Mouse (Mus musculus) induced T-regulatory cell, adult 2 months (primary cell): ENCODE data around the gene Syde1.
A peak's percentile ranks its signal among the peaks of the same experiment; 100 is the strongest.
"Not testable (repeated sequence)": the region's sequence is repeated elsewhere in the genome, so short reads cannot be mapped to it uniquely, and the experiment has no call there.

Source experiments
- DNase-seq: peaks from one replicate; pipeline ENCODE4 v3.0.0-alpha.2; 2012; ENCODE audit warnings: low read depth

Syde1 gene

DNA sequence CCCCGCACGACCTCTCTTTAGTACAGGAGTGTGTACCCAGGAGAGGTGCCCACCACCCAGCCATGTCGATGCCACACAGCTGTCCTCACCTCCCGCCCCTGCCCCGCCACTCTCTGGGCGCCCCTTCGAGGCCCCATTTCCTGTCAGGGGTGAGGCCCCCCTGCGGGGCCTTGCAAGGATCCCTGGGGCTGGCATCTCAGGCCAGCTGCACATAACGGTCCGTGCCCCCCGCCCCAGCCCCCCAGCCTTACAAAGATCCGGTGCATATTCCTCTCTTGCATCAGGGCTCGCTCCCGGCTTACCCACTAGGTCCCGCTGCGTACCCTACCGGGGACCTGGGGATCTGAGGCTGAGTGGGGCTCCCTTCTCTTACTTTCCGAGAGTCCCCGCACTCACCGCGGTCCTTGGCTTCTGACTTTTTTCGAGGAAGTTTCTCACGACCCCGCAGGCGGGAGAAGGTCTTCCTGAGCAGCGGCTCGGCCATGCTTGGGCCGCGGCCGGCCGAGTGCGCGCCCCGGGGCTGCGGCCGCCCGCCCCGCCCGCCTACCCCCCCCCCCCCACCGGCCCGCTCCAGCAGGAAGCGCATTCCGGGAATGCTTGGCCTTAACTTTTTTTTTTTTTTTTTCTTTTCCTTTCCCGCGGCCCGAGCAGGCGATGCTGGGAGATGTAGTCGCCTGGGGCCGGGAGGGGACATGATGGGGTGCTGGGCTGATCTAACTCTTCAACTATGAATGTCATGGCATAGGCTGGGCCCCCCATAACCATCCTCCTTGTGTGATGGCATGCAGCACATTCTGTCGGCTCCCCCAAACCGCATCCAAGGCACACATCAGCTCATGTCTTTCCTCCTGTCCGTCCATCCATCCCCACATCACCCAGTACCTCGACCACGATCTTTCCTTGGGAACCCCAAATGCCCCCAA, at the start of gene Syde1:
Gene Syde1, minus strand, starts transcription at position 559 of the 923 bp plus-strand sequence.
- DNase-seq, result peak; percentile 37

DNA sequence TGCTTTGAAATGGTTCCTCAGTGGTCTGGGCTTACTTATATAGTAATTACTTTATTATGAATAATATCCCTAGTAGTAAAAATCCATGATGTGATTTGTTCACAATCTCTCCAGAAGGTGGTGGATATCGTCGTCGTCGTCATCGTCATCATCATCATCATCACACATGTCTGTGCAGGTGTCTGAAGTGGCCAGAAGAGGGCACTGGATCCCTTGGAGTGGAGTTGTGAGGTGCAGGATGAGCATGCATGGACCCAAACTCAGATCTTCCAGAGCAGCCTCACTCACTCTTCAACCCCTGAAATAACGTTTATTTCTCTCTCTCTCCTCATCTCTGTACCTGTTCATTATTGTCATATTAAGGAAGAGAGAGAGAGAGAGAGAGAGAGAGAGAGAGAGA, 40.5 kb upstream of the Syde1 start:
- DNase-seq, result peak; percentile 34

DNA sequence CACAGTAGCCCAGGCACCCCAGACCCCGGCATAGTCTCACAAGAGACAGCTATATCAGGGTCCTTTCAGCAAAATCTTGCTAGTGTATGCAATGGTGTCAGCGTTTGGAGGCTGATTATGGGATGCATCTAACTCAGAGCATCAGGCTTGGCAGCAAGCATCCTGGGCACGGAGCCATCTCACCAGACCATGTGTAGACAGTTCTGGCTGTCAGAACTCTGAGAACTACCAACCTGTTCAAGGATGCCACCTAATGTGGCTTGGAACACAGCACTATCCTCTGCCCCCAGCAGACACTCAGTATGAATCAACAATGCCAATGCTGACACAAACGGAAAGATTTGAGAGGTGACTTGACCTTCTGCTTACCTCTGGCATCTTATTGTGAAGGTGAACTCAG, 38.4 kb upstream of the Syde1 start:
- no peak for DNase-seq

DNA sequence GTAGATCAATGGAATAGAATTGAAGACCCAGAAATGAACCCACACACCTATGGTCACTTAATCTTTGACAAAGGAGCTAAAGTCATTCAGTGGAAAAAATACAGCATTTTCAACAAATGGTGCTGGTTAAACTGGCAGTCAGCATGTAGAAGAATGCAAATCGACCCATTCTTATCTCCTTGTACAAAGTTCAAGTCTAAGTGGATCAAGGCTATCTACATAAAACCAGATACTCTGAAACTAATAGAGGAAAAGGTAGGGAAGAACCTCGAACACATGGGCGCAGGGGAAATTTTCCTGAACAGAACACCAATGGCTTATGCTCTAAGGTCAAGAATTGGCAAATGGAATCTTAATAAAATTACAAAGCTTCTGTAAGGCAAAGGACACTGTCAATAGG, 31.4 kb upstream of the Syde1 start:
- DNase-seq, result not testable (repeated sequence)

DNA sequence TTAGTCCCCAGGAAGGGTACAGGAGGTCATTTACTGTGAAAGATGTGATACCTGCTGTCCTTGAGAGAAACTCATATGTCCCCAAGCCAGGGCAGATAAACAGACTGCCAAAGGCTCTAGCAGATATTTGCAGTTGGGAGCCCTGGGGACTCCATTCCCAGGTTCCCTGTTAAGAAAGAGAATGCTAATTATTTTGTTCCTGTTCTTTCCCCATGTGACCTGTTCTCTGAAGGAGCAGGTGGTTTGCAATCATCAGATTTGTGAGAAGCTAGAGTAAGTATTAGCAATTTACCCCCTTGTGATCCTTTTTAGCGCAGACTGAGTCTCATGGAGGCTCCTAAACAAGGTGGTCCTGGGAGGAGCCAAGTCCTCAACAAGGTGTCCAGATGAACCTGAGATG, 26.2 kb upstream of the Syde1 start, which contains the start of gene Olfr1357:
Gene Olfr1357, minus strand, starts transcription at position 101 of the 400 bp plus-strand sequence.
- no peak for DNase-seq

DNA sequence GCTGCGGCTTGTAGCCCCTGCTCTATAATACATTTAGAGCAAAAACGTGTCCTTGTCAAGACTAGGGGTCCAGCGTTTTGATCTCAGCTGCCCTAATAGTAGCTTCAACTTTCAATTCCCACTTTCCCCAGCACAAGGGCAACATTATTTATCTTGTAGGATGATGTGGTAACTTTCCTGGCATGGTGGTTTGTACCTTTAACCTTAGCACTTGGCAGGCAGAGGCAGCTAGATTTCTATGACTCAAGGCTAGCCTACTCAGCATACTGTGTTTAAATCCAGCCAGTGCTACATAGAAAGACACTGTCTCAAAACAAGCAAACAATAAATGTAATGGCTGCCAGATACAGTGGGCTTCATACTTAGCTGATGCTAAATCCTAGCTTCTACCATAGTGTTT, 15.8 kb upstream of the Syde1 start:
- DNase-seq, result no peak

DNA sequence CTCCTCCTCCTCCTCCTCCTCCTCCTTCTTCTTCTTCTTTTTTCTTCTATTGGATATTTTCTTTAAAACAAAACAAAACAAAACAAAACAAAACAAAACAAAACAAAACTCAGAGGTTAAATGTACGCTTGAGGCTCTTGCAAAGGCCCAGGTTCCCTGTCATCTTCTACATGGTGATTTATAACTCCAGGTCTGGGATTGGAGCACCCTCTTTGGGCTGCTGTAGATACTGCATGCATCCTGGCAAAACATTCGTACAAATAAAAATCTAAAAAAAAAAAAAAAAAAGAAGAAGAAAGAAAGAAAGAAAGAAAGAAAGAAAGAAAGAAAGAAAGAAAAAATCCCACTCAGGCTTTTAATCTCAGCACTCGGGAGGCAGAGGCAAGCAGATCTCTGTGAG, 13.3 kb upstream of the Syde1 start:
- DNase-seq, result peak; percentile 68

DNA sequence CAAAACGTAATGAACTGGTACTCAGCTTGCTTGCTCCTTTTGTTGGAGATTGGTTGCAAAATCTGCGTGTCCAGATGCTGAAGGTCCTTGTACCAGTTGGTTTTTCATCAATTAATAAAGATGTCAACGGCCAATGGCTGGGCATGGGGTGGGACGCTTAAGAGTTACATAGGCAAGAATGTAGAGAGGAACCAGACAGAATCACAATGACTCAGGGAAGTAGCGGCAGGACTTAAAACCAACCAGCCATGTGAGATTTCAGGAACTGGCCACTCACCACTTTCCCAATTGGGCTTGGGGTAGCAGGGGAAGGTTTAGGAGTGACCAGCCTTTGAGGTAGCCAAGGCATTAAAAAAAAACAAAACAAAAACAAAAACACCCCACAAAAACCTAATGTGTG, 8.1 kb upstream of the Syde1 start:
- no peak for DNase-seq

DNA sequence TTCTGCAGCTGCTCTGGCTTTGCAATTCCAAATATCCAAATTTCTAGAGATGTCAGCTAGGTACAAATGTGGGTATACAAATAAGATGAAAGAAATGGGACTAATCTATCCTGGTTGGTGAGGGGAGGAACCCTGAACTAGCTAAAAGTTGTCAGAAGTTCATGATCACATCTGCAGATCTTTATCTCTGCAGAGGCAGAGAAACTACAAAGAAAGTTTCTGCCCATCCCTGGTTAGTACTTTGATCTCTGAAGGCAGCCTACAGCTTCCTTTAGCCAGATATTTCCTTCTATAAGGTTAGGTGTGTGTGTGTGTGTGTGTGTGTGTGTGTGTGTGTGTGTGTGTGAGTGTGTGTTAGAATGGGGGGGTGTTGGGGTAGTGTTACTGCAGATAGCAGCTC, 2.8 kb upstream of the Syde1 start:
- peak; percentile 59 for DNase-seq

DNA sequence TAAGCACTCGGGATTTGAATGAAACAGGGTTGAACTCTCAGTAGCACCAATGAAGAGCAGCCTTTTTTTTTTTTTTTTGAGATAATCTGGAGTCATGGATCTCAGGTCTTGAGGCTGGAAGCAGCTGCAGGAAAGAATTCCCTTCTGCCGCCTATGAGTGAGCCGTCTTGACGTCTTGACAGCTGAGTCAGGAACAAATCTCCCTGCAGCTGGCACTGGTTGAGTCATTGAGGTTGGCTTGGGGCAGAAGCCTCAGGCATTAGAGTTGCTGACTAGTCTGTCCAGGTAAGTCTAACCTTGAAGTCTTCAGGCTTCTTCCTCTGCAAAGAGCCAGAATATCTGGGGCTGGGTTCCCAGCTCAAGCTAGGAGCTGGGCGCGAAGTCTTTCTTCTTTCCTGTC, 2.4 kb upstream of the Syde1 start:
- no peak for DNase-seq

DNA sequence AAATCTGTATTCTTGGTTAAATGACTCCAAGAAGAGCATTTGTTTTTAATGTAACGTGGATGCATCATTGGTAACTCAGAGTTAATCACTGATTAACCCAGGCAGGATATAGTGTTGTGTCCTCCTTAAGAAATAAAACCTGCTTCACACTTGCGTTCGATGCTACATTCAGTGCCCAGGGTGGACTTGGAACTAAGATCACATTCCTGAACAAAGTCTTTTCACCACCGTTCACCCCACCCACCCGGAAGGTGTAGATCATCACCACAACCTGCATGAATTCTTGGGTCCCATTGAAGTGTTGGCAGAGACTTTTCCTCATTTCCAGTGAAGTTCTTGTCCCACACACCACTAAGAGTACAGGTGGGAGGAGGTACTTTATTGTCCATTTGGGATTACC, 2.0 kb upstream of the Syde1 start:
- DNase-seq, result no peak

DNA sequence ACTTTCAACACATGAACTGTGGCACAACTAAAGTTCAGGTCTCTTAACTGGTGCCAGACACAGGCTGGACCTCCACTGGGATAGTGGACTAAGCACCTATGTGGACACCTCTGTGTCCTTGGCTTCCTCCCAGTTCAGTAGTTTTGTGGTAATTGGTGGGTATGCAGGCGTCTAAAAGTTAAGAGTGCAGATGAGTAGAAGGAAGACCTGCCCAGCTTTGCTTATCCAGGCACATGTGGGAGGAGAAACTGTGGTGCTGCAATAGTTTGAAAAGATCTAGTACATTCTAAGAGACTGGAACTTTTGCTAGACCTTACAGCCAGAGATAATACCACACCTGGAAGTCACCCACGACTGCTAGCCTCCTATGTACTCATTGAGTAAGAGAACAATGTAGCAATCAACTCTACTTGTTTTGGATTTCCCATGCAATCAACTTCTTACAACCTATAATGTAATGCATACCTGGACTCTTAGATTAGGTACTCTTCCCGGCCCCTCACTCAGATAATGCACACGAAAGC, 1.2 kb upstream of the Syde1 start:
- DNase-seq, result no peak

DNA sequence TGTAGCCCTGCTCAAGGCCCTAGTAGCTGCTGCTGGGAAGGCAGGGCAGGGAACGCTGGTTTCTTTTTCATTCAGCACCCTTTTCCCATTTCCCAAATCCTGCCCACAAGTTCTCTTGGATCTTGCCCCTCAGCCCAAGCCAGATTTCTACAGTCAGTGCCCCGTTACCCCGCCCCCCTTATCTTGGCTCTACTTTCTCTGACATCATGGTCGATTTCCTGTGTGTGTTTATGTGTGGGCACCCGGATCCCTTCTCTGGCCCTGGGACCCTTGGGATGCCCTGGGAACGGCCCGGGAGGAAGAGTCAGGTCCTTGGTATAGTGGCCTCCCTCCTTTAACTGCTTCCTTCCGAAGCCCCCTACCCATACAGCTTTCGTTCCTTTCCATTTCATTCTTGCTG, 1.0 kb downstream of the Syde1 start:
- peak; percentile 27 for DNase-seq

DNA sequence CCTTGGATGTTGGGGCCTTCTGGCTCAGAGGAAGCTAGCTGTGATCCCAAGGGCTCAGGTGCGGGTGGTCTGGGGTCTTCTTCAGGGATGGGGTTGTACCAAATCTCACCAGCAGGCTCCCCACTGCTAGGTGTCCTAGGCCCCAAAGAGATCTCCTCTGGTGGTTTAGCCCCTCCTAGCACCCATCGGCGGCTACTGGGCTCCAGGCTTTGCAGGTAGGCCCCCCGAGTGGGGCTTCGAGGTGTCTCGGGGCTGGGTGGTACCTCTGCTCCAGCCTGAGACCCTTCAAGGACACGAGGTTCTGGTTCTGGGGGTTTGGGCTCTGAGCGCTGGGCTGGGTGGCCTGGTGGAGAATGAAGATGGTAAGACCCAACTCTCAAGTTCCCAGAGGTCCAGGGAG, 1.9 kb downstream of the Syde1 start:
- DNase-seq, result no peak

DNA sequence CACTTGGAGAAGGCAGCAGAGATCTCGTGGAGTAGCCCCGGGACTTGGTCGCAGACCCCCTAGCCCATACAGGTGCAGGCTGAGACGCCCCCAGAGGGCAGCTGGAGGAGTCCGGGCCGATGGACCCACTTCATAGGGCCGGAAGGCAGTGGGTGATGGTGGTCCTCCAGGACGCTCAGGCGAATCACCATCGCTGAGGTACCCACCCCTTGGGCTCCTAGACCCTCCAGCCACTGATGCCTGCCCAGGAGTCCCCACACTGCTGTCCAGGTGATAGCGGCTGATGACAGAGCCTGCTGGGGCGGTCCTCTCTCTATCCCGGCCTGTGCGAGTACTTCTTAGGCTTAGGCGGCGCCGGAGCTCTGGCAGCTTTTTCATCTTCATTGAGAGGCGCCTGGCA, 2.5 kb downstream of the Syde1 start:
- no peak for DNase-seq

DNA sequence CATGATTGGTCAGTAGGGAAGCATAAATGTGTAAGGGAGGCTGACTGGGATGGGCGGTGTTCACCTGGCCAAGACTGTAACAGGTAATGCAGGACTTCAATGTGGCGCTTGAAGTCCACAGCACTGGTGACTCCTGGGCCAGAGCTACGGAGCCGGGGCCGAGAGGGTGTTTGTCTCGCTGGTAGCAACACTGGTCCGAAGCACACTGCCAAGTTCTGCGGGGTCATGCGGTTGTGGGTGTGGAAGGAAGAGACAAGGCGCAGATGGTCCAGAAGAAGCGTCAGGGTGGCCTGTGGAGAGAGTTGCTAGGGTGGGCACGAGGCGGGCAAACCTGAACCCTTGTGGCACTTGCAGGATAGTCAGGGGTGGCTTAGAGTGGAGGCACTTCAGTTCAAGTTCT, 5.7 kb downstream of the Syde1 start:
- no peak for DNase-seq

DNA sequence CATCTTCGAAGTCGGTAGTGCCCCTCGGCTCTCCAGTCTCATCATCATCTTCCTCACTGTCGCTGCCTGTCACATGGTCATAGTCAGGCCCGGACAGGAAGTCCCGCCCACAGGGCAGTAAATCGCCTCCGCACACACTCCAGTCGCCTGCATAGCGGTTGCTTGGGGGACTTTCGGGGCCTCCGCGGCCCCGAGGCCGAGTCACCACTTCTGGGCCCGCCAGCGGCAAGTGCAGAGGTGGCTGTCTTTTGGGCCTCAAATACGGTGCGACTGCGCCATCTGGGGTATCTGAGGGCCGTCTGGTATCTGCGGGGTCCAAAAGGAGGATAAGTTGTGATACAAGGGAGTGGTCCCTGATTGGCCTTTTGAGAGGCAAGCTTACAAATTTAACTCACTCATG, 6.2 kb downstream of the Syde1 start:
- DNase-seq, result no peak

DNA sequence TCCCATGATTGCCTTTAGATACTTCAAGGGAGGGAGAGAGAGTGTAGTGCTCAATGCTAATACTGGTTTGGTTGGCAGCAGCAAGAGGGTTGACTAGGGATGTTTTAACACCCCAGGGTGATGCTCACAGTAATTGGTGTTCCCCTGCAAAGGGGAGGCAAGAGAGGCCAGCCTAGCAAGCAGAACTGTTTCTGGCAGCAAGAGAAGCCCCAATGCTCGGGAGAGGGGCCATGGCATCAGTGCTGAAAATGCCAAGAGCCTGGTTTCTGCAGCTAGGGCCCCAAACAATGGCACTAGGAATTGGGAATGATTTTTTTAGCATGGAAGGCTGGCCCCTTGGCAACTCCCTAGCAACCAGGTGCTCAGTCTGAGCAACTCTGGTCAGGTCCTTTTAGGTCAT, 6.8 kb downstream of the Syde1 start:
- no peak for DNase-seq

DNA sequence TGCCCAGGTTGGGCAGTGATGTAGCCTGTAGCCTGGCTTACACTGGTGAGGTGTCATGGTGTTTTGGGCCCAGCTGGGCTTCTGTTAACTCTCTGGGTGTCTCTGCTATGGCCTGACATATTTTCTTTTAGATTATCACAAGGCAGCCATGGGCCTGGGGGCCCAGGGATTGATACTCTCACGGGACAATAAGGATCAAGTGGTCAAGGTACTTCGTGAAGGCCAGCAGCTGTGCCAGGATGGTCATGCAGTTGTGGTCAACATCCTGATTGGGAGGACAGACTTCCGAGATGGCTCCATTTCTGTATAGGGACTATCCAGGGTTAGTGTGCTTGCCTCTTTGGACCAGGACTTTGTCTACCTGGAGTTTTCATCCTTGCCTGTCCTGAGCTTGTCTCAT, 7.8 kb downstream of the Syde1 start:
- DNase-seq, result no peak

DNA sequence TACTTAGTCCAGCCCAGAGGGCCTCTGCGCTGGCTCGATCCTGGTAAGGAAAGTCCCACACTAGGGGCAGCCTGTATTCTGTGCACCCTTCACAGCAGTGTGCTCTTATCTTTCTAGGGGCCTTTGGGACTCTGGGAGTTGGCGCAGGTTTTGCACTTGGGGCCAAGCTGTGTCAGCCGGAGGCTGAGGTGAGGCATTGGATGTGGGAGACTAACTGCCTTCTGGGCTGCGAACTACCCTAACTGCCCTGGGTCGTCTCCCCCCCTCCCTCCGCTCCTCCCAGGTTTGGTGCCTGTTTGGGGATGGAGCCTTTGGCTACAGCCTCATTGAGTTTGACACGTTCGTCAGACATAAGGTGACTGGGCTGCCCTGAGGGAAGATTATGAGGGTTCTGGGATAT, 8.4 kb downstream of the Syde1 start:
- no peak for DNase-seq

DNA sequence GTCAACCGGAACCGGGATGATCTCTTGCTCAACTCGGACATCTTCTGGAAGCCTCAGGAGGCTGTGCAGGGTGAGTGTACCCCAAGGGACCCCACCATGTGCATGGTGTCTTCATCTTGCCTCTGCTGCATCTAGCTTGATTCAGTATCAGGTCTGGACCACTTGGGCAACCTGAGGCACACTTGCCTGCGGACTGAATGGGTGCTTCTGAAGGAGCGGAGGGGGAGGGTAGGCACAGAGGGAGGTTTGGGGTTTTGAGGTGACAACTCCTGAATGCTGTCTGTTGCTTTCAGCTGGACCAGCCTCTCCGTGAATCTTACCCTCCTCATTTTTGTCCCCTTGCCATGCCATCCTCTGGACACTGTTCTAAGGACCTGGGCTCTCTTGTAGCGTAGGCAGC, 10.6 kb downstream of the Syde1 start:
- no peak for DNase-seq

DNA sequence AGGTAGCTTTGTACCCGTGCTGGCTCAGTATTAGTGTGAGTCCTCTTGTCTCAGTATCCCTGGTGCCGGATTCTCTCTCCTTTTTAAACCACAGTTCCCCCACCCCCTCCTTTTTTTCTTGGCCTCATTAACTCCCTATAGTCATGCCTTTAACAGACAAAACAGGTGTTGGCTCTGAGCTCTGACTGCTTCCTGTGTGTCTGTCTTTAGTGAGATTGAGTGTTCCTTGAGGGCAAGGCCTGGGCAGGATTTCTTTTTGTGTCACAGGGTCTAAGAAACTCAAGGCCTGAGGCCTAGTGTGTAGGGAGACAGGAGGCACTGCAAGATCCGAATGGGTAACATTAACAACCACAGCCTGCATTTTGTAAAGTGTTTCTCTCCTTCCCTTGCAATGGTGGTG, 13.6 kb downstream of the Syde1 start:
- no peak for DNase-seq

DNA sequence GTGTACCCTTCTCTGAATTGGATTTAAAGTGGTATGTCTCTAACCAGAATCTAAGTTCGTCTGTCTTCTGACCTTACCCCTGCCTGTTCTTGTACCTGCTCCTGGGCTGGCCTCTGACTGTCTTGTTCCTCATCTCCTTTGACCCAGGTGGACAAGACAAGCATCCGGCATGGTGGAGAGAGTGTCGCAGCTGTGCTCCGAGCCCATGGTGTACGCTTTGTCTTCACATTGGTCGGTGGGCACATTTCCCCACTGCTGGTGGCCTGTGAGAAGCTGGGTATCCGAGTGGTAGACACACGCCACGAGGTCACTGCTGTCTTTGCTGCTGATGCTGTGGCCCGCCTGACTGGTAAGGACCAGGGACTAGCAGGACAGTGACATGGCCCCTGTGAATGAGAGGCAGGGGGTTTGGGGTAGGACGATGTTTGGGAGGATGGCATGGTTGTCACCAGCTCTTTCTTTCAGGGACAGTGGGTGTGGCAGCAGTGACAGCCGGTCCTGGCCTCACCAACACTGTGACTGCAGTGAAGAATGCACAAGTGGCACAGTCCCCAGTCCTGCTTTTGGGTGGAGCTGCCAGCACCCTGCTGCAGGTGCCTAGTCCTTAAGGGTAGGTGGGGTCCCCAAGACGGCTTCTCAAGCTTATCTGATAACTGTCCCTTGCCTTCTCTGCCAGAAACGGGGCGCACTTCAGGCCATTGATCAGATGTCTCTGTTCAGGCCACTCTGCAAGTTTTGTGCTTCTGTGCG, 15.2 kb downstream of the Syde1 start:
- DNase-seq, result no peak
